Mouse (Mus musculus) left cerebral cortex, postnatal 4 days (tissue): ENCODE measurements at regions not wholly inside any gene's neighbourhood (a gene's known extent, or its start where the extent isn't known, plus 50 kb on each side); places are given as distances from the start of the nearest gene placed in this dataset.

Experiments used
- DNase-seq: peaks from one replicate; pipeline ENCODE4 v3.0.0-alpha.2; 2022
- intact Hi-C: fragments of 180-260 bp; cut with DNase I; formaldehyde crosslinking; loops from one replicate; pipeline ENCODE4 v1.15.1; 2025

DNA sequence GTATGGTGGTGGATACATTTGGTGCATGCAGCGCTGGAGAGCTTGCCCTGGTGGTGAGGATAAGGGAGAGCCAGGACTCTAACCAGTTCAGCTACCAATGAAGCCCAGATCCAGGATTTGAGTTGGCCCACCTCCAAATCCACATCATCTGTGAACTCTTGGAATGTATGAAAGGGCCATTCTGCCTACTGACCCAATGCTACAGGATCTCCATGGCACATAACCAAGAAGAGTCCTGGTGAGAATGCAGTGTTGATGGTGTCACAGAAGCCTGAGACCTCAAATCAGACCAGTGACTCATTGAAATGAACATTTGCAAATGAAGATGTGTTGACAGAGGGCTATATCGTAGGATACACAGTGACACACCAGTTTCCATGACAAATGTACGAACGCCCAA, 121.0 kb upstream of the Slitrk5 start:
- intact Hi-C loops, result no loop called here
- DNase-seq, result peak; percentile 2

DNA sequence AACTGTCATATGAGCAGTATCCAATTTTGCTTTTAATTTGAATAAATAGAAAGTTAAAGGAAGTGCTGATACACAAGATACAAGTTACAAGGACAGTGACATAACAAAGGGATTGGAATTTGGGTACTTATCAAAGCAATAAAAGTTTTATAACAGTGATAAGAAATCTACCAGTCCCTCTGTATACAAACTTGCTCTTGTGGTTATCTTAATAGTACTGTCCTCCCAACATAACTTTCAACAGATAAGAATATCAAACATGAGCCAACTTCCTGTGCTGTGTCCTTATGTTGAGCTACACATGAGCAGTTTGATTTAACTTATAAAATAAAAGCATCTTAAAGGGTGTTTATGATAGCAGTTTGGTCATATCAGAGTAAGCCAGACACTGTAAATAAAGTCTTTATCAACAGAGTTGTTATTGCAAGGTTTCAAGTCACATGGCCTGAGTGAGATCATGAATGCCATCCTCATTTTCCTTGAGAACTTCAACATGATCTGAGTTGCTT, 105.5 kb upstream of the Slitrk5 start:
- DNase-seq, result no peak
- intact Hi-C loops, result no loop called here

DNA sequence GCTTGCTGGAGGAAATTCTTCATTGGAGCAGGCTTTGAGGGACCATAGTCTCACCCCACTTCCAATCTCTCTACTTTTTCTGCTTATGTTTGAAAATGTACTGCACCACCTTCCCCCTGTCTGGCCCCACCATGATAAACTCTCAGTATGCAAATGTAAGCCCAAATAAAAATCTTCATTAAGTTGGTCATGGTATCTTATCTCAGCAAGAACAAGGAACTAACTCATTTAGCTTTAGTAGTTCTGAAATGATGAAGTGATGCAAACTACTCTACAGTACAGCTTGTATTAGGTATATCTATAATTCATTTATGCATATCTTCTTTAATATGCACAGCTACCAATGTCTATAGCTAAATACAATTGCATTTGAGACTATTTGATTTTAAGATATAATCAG, 97.4 kb upstream of the Slitrk5 start:
- intact Hi-C loops, result no loop called here
- DNase-seq, result no peak

GRCm38 (mm10) chr14:111583076-111583475, 91.8 kb upstream of the Slitrk5 start:
- intact Hi-C loops, result no loop called here
- DNase-seq, result no peak

DNA sequence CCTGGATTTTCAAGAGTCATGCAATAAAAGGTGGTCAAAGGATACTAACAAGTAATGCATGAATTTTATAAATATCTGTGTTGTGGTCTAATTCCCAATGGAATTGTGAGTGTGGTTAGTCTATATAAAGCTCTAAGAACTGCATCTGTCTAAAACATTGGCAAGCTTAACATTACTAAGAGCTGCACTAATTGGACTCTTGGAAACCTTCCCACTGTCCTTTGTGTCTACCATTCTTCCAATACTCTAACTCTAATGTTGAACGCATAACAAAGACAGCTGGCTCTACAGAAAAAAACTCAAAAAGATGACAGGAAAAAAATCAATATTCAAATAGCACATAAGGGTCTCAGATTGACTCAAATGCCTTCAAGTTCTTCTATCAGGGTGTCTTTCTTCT, 58.1 kb upstream of the Slitrk5 start:
- intact Hi-C loops, result no loop called here
- no peak for DNase-seq

DNA sequence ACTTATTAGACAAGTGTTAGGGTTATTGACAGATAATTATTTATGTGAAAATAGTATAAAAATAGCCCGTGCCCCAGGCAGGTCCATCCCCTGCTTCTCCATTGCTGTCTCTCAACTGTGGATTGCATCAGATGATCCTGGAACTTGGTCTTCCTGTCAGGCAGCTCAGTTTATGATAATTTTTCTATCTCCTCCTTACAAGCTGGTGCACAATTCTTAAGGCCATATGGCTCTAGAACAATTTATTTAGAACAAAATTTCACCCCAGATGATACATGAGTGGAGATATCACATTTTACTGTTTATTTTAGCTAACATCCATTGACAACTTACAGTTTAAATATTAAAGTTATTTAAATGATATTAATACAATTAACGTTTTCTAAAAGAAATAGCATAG, 54.1 kb upstream of the Slitrk5 start:
- intact Hi-C loops, result no loop called here
- DNase-seq, result no peak
